Mouse (Mus musculus): ENCODE data around the gene Simc1.
A peak's percentile ranks its signal among the peaks of the same experiment; 100 is the strongest.

The Simc1 gene

DNA sequence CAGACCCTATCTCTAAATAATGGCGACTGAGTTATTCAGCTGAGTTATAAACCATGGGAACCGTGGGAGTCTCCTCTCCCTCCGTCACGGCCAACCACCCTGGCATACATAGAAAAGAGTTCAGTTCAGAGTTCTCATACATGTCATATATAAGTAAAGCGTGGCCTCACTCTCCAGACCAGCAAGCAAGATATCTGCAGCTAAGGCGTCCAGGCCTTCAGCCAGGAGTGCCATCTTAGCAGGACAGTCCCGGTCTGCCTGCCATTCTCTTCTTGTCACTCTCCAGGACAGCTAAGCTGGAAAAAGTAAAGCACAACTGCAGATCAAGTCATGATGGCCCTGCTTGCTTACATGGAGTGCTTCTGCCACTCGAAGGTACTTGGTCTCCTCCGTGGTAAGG lies 52.6 kb downstream of the Simc1 start:
- peak; percentile 85 for DNase-seq

DNA sequence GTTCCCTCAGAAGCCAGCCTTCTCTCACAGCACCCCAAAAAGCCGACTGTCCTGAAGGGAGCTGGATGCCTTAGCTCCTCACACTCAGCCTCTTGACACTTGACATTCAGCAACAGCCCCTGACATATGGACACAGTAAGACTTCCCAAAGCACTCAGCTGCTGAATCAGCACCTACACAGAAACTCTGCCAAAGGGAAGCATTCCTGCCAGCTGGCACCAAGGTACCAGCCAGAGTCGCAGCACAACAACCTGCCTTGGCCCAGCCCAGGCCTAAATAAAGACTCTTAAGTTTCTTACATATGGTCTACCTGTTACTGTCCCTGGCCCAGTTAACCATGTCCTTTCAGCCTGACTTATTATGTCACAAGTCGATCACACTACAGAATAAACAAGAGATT lies 53.2 kb downstream of the Simc1 start:
- peak; percentile 93 for DNase-seq

DNA sequence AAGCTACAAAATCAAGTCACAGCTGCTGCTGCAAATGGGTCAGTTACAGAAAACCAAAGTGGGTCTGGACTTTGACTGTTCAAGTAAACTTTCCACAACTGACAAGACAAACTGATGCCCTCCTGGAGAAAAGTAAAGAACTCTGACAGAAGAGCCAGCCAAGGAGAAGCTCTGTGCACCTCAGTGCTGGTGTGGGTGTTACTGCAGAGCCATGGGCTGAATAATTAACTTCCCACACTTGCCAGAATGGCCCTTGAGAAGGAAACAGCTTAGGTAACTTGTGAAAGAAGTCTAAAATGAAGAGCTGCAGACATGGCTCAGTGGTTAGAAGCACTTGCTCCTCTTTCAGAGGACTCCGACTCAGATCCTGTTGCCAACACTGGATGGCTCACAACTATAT lies 54.1 kb downstream of the Simc1 start:
- DNase-seq = peak; percentile 55

DNA sequence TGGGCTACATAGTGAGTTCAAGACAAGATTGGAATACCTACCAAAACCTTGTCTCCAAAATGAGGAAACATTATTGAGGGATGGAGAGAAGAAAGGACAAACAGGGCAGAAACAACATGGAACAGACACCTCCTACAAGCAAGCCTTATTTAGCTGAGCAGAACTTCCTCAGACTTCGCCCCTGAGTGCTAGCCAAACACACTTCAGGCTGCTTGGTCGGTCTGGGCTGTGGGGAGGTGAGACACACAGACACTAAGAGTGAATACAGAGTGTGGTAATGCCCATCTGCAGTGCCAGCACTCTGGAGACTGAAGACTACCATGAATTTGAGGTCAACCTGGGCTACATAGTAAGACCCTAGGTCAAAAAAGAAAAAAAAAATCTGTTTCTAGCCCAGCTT lies 56.1 kb downstream of the Simc1 start:
- DNase-seq = peak; percentile 71

DNA sequence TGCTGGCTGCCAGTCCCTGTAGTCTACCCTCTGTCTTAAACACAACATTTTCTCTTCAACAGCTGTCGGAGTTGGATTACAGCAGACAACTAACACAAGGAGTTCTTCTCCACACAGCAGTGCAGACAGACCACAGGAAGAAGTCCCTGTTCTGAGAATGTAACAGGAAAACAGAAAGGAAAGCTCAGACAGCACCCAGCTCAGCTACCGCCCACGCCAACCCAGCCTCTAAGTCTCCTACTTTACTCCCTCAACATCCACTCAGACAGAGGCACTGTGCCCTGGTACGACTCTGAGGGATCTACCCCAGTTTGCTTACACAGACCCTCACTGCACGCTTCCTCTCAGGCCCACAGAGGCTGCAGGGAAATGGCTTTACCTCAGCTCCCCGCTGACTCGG lies 57.0 kb downstream of the Simc1 start:
- no peak for DNase-seq

DNA sequence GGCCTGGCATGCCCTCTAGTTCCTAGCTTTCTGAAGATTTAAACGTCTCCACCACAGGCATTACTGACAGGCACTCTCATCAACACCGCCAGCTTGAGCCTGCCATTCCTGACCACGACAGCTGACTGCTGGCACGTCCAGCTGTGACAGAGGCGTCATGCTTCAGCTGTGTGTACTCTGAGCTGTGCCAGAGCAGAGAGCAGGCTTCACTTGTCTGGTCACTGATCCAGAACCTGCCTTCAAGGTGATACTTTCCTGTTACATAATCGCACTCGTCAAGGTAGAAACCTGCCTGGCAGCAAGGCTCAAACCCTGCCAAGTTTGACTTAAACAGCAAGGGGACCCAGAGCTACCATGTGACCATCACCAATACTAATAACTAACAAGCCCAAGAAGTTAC lies 59.0 kb downstream of the Simc1 start:
- peak; percentile 88 for DNase-seq

DNA sequence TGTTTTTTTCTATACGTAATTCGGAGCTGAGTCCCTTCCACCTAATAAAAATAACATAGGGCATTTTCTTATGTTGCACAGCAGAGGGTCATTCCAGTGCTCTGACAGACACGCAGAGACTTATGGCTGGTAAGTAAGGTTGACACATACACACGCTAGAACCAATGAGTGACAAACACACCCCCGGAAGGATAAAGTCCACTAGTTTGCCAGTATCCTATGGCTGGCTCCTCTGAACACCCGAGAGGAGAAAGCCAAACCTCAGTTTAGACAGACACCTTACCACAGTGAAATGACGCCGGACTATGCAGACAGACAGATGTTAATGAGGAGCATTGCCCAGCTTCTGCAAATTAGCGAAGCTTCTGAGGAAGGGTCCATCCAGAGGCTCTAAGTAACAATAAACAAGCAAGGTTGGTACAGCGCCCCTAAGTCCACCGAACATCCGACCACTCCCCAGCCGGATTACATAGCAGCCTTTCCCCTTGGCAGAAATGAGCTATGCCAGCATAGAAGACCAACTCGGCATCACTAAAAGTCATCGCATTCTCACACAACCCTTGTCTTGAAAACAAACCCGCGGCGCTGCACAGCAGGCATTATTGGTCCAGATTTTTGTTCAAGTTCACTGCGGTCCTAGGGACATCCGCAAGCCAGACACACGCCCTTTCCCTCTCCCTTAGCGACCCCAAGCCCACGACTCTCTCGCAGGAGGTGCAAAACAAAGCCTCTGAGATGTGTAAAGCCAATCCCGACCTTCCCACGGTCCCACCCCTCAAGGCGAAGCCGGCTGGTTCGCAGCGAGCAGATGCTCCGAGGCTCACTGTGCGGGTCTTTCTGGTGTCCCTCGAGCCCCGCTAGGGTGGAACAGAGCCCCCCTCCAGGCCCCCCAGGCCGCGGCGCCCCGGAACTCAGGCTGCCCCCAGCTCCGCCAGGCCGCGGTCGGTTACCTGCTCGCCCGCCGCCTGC lies 60.9 kb downstream of the Simc1 start:
- DNase-seq = no peak

DNA sequence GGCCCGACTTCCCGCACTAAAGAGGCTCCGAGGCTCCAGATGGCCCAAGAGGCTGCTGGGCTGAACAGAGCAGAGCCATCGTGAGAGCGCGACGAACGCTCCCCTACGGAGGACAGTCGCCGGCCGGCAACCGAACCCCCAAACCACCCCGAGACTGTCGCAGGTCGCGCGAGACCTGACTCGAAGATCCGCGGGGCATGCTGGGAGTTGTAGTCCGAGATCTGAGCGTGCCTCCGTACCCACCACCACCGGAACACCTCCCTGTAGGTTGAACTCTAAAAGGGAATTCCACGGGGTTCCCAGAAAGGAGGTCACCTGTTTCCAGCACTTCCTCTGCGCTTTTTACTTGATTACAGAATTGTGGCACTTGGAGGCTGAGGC lies 61.6 kb downstream of the Simc1 start, which contains the start of gene 4833439L19Rik:
TSS of gene 4833439L19Rik (minus strand) at position 235 of the 381 bp plus-strand sequence.
- DNase-seq = peak; percentile 99

DNA sequence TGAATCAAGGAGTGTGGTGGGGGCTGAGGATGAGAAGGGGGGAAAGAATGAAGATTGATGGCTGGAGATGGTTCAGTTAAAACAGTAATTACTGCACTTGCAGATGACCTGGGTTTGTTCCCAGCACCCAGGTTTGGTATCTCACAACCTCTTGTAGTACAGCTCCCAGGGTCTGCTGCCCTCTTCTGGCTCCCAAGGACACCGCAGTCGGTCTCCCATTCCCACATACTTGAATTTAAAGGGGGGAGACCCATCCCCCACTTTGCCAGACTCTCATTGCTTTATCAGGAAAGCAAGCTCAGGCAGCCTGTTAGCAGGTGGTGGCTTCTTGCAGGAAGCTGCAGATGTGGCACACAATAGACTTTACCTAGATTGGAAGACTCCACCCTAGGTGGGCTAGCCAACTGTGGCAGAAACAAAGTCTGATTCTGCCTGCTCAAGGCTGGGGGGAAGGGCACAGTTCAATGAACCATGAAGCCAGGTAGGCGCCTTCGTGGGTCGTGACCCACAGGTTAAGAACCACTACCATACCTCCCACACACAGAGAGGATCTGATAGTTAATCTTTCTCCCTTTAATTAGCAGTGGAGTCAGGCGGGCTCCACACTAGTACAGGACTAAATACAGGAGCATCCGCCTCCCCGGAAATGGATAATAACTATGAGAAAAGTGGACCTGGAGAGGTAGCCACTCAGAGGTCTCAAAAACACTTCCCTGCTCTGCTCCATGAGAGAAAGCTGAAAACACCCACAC lies 62.2 kb downstream of the Simc1 start:
- peak; percentile 95 for DNase-seq

DNA sequence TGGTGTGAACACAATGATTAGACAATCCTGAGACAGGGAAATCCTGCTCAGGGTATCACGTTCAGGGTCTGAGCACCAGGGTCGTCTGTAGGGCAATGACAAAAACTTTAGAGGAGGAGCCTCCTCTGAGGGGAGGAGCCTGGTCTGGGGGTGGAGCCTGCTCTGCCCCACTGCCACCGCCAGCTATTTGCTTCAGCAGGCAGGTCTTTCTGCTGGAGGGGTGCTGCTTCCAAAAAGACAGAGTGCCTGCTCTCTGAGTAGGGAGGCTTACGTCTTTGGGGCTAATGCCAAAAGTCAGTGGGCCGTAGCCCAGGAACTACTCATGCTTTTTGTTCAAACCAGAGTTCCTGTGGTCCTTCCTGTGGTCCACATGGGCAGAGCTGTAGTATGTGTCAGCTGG lies 64.8 kb downstream of the Simc1 start:
- no peak for DNase-seq

DNA sequence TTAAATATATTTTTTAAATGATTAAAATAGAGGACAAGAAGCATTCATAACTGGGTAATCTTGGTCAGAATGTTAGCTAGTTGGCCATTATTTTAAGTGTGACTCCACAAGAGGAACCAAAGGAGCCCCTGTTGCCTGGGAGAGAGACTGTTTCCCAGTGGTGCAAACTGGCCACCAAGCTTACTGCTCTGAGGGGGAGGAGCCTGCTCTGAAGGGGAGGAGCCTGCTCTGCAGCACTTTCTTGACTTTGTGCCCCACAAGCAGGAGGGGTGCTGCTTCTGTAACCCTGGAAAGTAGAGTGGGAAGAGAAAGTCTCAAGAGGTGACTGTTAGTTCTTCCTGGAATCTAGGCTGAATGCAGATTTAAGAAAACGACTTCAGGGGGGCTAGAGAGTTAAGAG lies 65.7 kb downstream of the Simc1 start:
- DNase-seq = no peak

DNA sequence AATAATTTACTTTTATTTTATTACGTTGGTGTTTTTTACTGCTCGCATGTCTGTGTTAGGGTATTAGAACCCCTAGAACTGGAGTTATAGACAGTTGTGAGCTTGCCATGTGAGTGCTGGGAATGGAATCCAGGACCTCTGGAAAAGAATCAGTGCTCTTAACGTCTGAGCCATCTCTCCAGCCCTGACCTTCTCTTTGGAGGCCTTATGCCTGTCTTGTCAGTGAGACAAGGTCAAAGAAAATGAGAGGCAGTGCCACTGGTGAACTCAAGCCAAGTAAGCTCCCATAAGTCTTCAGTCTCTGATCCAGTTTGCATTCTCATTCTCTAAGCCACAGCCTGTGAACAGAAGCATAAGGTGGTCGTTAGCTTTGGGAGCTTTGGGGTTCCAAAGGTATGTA lies 67.2 kb downstream of the Simc1 start:
- DNase-seq = no peak

DNA sequence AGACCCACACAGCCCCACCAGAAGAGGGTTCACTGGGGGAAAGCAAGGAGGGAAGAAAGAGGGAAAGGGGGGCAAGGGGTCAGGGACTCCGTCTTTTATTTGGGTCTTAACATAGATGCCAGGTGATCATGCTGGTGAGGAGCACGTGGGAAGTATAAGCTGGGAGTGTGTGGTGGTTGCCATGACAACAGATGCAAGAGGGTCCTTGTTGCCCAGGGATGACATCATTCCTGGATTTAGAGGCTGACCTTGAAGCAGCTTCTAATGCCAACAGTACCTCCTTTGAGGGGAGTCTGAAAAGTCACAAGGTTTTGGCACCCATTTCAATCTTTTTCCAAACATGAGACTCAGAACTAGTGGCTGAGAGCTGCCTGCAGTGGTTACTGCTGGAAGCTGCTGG lies 68.1 kb downstream of the Simc1 start:
- DNase-seq = no peak

DNA sequence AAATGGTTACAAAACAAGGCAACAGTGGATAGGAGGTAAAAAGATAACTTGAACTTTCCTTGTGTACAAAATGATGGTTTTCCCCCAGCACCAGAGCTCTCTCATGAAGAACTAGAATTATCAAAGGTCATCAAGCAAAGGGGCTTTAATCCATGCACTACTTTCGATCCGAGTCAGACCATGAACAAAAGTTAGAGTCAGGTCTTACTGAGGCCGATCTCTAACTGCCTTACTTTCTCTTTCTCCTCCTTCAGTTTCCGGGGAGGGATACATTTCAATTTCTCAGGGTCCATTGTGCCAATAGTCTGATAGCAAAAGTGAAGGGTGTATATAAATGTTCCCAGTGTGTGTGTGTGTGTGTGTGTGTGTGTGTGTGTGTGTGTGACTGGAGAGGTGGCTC lies 69.0 kb downstream of the Simc1 start:
- DNase-seq = no peak

DNA sequence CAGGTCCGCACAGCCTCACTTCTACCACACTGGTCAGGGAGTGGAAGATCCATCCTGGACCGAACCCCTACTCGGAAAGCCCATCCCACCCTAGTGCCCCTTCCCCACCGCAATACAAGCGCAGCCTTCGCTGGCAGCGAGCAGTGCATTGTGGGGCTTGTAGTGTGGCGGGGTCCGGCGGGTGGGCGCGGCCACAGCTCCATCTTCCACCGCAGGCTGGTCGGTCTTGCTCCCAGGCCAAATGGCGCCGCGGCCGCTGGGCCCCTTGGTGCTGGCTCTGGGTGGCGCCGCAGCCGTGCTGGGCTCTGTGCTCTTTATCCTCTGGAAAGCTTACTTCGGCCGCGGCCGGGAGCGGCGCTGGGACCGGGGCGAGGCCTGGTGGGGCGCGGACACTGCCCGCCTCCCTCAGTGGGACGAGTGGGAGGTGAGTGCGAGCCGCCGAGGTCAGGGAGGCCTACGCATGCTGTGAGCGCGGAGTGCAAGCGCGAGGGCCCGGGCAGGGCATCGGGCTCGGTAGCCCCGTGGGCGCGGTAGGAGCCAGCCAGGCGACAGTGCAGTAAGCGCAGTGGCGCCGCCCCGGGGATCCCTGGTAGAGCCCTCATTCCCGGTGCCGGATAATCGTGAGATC lies 71.4 kb downstream of the Simc1 start, which contains the start of gene Arl10:
TSS of gene Arl10 (plus strand) at position 162 of the 628 bp plus-strand sequence.
- peak; percentile 98 for DNase-seq

DNA sequence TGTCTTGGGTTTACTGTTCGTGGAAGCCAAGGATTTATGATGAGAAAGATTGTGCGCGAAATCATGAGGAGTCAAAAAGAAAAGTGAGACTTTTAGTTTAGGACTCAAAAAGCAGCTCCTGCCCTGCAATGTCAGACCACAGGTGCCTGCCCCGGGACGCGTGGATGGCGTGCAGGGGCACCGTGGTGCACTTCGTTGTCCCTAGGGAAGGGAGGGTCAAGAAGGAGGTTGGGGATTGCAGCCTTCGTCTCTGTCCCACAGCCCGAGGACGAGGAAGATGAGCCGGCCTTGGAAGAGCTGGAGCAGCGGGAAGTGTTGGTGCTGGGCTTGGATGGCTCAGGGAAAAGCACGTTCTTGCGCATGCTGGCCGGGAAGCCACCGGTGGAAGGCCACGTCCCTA lies 71.9 kb downstream of the Simc1 start:
- peak; percentile 93 for DNase-seq

DNA sequence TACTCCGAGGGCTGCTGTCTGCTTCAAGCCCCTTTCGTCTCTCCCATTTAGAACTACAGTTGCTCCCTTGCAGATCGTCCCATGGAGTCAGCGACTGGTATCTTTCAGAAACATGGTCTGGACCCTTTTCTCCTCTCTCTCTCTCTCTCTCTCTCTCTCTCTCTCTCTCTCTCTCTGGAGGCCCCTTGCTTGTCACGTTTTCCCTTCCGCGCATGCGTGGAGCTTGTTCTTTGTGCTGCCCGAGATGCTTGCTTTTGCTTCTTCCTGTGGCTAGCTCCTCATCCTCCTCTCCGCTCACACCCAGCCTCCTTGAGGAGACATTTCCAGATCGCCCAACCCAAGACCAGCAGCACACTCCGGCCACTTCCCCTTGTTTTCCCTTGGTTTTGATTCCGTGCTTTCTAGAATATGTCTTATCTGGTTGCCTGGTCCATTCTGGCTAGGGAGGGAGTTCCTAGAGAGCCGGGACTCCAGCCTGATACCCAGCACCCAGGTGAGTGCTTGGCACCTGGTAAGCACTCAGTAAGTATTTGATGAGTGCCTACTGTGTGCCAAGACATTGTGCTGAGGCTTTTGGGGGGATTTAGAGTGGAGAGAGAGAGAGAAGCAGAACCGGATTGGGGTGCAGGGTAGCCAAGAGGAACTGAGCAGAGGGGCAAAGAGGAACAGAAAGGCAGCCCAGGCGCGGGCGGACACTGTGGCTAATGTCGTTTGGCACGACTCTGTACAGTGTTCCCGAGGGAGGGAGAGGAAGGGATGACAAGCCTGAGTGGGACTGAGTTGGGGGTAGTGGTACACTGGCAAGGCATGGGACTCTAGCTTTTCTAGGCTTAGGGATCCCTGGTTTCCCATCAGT lies 74.3 kb downstream of the Simc1 start:
- DNase-seq = peak; percentile 97

DNA sequence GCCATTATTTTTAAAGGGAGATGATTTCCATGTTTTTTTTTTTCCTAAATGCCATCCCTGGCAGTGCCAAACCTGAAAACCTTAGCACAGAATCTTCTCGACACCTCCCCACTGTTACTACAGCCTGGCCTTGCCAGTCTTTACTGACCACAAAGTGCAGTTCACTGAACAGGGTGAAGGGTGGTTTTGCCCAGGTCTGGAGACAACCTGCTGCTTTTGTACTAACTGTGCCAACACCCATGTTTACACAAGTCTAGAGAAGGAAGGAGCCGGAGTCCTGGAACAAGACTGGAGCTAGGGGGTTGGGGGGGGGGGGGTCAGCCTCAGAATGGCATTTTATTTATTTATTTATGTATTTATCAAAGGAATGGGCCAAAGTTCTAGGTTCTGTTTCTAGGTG lies 77.8 kb downstream of the Simc1 start:
- DNase-seq = no peak

DNA sequence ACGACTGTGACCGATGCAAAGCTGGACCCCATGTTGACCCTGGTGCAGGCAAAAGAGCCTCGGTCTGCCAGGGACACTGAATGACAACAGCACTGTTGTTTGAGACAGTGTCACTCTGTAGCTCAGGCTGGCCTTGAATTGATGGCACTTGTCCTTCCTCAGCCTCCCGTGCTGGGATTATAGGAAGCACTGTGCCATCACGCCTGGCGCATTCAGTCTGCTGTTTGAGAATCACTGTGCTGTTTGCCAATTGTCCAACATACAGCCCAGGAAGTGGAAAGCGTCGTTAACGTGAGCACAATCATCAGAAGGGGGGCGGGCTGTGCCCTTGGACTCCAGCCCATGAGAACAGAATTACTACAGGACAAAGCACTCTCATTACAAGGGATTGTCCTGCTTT lies 78.5 kb downstream of the Simc1 start:
- peak; percentile 91 for DNase-seq

DNA sequence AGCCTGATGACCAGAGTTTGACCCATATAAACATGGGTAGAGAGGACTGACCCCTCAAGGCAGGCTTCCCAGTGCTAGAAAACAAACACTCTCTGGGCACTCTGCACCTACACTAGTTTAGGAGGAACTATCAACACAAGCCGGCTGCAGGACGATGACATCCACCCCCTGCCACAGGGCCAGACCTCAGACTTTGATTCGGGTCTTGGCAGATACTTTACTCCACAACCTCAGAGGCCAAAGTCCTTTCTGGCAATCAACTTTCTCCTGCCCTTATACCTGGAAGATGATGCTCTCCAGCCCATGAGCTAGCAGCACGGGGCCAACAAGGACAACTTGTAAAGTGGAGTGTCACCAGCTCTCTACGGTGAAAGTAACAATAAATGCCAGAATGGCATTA lies 79.3 kb downstream of the Simc1 start:
- DNase-seq = peak; percentile 84

DNA sequence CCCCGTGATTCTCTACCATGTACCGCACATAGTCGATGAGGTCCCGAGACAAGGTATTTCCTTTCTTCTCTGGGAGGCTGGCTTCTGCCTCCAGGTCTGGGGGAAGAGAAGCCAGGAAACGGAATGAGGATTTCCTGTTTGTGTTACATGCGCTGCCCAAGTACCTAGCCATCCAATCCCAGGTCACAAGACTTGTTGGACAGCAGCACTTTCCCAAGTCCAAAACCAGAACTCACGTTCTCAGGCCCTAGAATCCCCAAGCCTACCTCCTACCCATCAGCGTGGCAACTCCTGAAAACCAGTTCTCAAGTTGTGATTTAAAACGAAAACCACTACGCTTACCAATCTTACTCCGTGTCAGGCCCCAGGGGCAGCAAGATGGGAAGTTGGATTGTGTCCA lies 82.3 kb downstream of the Simc1 start:
- peak; percentile 93 for DNase-seq

DNA sequence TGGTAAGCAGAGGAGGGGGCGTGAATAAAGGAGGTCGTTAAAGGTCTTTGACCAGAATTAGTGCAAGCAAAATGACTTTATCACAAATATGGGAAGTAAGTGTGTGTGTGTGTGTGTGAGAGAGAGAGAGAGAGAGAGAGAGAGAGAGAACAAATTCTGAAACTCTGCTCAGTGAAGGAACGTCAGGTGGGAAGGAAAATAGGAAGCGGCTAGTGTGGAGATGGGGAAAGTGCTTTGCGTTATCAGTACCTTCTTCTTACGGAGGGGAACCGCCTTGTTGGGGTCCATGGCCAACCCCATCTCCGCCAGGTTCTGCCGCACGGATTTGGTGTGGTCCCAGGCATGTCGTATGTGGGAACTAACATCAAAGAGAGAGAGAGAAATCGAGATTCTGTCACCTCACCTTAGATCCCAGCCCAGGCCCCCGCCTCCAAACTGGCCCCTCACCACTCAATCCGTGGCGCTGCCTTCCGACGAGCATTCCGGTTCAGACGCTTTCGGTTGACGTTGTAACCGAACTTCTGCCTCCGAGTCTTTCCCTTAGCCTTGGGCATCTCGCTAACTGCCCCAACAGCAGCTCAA lies 85.9 kb downstream of the Simc1 start:
- DNase-seq = no peak

Measured in heart, adult 11 months (tissue).